Mouse (Mus musculus): ENCODE data around the gene Spag4. TPM values are rescaled to one million over a fixed set of nuclear protein-coding genes. Genes with fewer than 3 reads are reported as not detected.
A peak's percentile ranks its signal among the peaks of the same experiment; 100 is the strongest.

Spag4 gene
- polyA plus RNA-seq (2014; fragmentation: Nextera tagmentation; extraction: Ambion mirVana) = 5.9 and 6.2 TPM in 2 replicates

DNA sequence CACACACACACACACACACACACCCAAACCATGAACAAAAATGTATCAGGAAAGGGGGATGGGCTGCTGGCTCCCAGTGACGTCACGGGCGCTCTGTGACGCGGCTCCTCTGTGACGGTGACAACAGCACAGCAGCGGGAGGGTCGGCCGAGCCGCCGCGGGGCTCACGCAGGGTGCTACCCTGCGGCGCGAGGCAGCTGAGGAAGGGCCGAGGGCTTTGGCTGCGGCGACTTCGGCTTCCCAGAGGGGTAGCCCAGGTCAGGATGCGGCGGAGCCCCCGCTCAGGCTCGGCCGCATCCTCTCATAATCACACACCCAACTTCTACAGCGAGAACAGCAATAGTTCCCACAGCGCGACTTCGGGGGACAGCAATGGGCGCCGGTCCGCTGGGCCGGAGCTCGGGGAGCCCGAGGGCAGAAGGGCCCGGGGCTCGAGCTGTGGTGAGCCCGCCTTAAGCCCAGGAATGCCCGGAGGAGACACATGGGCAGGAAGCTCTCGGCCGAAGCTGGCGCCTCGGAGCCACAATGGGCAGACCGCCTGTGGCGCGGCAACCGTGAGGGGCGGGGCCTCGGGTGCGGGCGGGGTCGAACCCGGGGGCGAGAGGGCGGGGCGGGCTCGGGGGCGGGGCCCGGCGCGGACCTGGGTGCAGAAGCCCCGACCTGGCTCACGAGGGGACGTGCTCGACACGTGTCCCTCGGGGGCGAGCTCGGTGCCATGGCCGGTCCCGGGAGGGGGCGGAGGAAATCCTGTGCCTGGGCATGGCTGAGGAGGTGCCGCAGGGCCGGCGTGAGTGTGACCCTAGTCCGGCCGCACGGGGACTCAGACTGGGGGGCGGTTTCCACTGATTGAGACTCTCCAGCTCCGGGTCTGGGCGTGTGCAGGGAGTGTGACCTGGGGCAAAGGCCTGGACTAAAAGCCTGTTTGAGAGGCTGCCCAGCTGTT lies at the start of gene Spag4:
TSS of gene Spag4 (plus strand) at position 77 of the 943 bp plus-strand sequence.
- Histone ChIP-seq H3K27me3 (ENCODE audit: control insufficient read depth, insufficient read depth, low read length) (no peaks in the 10 kb centered on the region), H3K36me3 (ENCODE audit: control insufficient read depth, insufficient read depth, low read length) (peaks cover 10% of the 10 kb centered on the region; the same call in 1 of the 2 replicates), H3K9me3 (ENCODE audit: control insufficient read depth, low read length) (no peaks in the 10 kb centered on the region), H3K9ac (ENCODE audit: low read length) (peak within 1 kb of the TSS; percentile 90), H3K27ac (ENCODE audit: low read depth, low read length) (peak within 1 kb of the TSS; percentile 65), H3K4me3 (ENCODE audit: low read depth, low read length) (peak within 1 kb of the TSS; percentile 73), H3K4me2 (peak within 1 kb of the TSS; percentile 94), H3K4me1 (ENCODE audit: control insufficient read depth, insufficient read depth, low read length) (peaks cover 7% of the 10 kb centered on the region)
- WGBS = under 1% methylated on average over 81 of the region's 81 CpGs
- ATAC-seq (ENCODE audit: low FRiP score) = peak; percentile 85
- DNase-seq (ENCODE audit: low spot score, missing footprints) = peak; percentile 99

DNA sequence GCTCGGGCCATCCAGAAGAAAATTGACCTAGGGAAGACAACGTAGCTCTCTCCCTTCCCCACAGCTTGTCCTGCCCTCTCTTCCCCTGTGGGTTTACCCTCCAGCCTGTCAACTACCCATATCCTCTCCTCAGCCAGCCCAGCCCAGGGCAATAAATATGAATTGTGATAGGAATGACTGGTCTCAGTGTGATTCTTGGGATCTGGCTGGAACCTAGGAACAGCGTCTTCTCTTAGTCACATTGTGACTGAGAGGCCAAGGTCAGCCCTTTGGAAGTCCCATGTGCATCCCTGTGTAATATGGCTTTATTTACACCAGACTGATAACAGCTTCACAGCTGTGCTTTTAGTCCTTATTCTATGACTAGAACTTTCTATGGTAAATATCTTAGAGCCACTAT lies 46.9 kb upstream of the Spag4 start:
- ATAC-seq (ENCODE audit: low FRiP score) = no peak
- H3K4me1 ChIP-seq (ENCODE audit: control insufficient read depth, insufficient read depth, low read length) = no peaks in the 10 kb centered on the region
- no peak for DNase-seq (ENCODE audit: low spot score, missing footprints)
- H3K27ac ChIP-seq (ENCODE audit: low read depth, low read length) = no peak overlapping the region
- no peaks in the 10 kb centered on the region for H3K27me3 ChIP-seq (ENCODE audit: control insufficient read depth, insufficient read depth, low read length)
- no peak overlapping the region for H3K4me2 ChIP-seq
- no peak overlapping the region for H3K9ac ChIP-seq (ENCODE audit: low read length)
- 91% methylated on average over 3 of the region's 3 CpGs for WGBS
- H3K9me3 ChIP-seq (ENCODE audit: control insufficient read depth, low read length) = no peaks in the 10 kb centered on the region
- H3K36me3 ChIP-seq (ENCODE audit: control insufficient read depth, insufficient read depth, low read length) = peaks cover 27% of the 10 kb centered on the region
- H3K4me3 ChIP-seq (ENCODE audit: low read depth, low read length) = no peak overlapping the region

DNA sequence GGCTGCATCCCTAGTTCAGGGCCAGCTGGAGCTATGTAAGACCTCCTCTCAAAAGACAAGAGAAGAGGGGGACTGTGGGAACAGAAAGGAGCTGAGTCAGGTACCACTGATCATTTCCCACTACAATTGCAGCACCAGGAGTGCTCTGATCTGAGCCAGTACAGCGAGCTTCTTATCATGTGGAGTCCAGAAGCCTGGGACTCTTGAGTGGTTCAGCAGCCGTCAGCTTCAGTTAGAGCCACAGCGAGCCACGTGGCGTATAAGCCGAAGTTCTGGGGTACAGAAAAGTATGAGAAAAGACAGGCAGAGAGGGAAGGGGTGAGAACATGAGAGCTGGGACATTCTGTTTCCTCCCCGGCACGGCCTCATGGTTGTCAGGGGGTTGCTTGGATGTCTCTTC lies 43.8 kb upstream of the Spag4 start:
- no peak for ATAC-seq (ENCODE audit: low FRiP score)
- H3K9me3 ChIP-seq (ENCODE audit: control insufficient read depth, low read length) = no peaks in the 10 kb centered on the region
- WGBS = 94% methylated on average over 8 of the region's 8 CpGs

DNA sequence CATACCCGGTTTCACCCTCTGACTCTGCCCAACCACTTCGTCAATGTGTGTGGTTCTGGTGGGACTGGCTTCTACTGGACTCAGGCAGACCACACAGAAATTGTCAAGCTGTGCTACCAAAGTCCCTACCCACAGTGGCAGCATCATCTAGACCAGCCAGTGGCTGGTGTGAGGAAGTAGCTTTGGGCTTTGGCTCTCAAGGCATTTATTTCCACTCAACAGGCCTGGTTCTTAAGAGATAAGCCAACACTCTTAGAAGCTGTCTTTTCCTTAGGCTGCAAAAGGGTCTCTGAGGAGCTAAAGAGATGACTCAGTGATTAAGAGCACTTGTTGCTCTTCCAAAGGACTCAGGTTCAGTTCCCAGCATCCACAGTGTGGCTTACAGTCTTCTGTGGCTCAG lies 43.2 kb upstream of the Spag4 start:
- no peaks in the 10 kb centered on the region for H3K27me3 ChIP-seq (ENCODE audit: control insufficient read depth, insufficient read depth, low read length)
- no peaks in the 10 kb centered on the region for H3K9me3 ChIP-seq (ENCODE audit: control insufficient read depth, low read length)
- H3K27ac ChIP-seq (ENCODE audit: low read depth, low read length) = no peak overlapping the region
- no peaks in the 10 kb centered on the region for H3K4me1 ChIP-seq (ENCODE audit: control insufficient read depth, insufficient read depth, low read length)
- ATAC-seq (ENCODE audit: low FRiP score) (no peak), DNase-seq (ENCODE audit: low spot score, missing footprints) (no peak)
- peaks cover 5% of the 10 kb centered on the region; the same call in 1 of the 2 replicates for H3K36me3 ChIP-seq (ENCODE audit: control insufficient read depth, insufficient read depth, low read length)
- H3K4me2 ChIP-seq = no peak overlapping the region
- 84% methylated on average over 2 of the region's 2 CpGs for WGBS
- no peak overlapping the region for H3K9ac ChIP-seq (ENCODE audit: low read length)
- no peak overlapping the region for H3K4me3 ChIP-seq (ENCODE audit: low read depth, low read length)

More for the DNA sequence above, 43.8 kb upstream of the Spag4 start:
- Histone ChIP-seq H3K4me3 (ENCODE audit: low read depth, low read length) (no peak overlapping the region), H3K27ac (ENCODE audit: low read depth, low read length) (no peak overlapping the region), H3K4me2 (no peak overlapping the region), H3K36me3 (ENCODE audit: control insufficient read depth, insufficient read depth, low read length) (peaks cover 6% of the 10 kb centered on the region), H3K4me1 (ENCODE audit: control insufficient read depth, insufficient read depth, low read length) (no peaks in the 10 kb centered on the region), H3K9ac (ENCODE audit: low read length) (no peak overlapping the region), H3K27me3 (ENCODE audit: control insufficient read depth, insufficient read depth, low read length) (no peaks in the 10 kb centered on the region)
- DNase-seq (ENCODE audit: low spot score, missing footprints) = no peak

DNA sequence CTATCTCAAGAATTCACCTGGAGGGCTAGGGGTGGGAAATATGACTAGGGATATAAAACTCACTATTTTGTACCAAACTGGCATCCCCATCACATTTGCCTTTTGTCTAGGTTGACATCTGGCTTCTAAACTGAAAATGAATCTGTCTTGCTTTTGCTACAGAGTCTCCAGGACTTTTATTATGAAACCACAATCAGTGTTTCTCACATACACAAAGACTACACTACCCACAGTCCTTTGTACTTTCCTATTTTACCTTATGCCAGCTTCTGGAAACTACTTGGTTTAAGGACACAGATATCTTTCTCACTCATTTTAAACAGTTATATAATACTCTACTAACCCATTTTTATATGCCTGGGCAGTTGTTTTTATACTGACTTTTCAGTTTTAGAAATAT lies 39.5 kb upstream of the Spag4 start:
- no peak for ATAC-seq (ENCODE audit: low FRiP score)

DNA sequence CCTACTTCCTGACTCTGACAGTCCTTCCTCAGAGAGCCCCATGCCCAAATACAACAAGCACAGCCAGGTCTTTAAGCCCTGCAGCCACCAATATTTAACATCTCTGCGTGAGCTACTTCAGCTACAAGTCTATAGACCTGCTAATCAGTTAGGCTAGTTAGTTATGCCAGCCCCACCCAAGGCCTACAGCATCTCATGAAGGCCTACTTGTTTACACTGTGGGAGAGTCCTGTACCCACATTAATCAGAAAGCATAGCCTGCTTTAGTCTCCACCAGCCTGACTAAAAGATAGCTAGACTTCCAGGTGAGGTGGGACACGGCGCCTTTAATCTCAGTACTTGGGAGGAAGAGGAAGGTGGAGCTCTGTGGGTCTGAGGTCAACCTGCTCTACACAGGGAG lies 25.6 kb upstream of the Spag4 start:
- DNase-seq (ENCODE audit: low spot score, missing footprints) (no peak), ATAC-seq (ENCODE audit: low FRiP score) (no peak)
- H3K4me3 ChIP-seq (ENCODE audit: low read depth, low read length) = no peak overlapping the region
- no peaks in the 10 kb centered on the region for H3K27me3 ChIP-seq (ENCODE audit: control insufficient read depth, insufficient read depth, low read length)
- WGBS = 87% methylated on average over 3 of the region's 3 CpGs
- no peaks in the 10 kb centered on the region for H3K36me3 ChIP-seq (ENCODE audit: control insufficient read depth, insufficient read depth, low read length)
- no peak overlapping the region for H3K4me2 ChIP-seq
- H3K27ac ChIP-seq (ENCODE audit: low read depth, low read length) = no peak overlapping the region
- no peaks in the 10 kb centered on the region for H3K4me1 ChIP-seq (ENCODE audit: control insufficient read depth, insufficient read depth, low read length)
- no peaks in the 10 kb centered on the region for H3K9me3 ChIP-seq (ENCODE audit: control insufficient read depth, low read length)
- no peak overlapping the region for H3K9ac ChIP-seq (ENCODE audit: low read length)

More for the DNA sequence above, 39.5 kb upstream of the Spag4 start:
- no peak for DNase-seq (ENCODE audit: low spot score, missing footprints)
- H3K27me3 ChIP-seq (ENCODE audit: control insufficient read depth, insufficient read depth, low read length) = no peaks in the 10 kb centered on the region
- H3K4me1 ChIP-seq (ENCODE audit: control insufficient read depth, insufficient read depth, low read length) = no peaks in the 10 kb centered on the region
- H3K9ac ChIP-seq (ENCODE audit: low read length) = no peak overlapping the region
- no peak overlapping the region for H3K4me3 ChIP-seq (ENCODE audit: low read depth, low read length)
- no peak overlapping the region for H3K4me2 ChIP-seq
- no peaks in the 10 kb centered on the region for H3K9me3 ChIP-seq (ENCODE audit: control insufficient read depth, low read length)
- no peaks in the 10 kb centered on the region for H3K36me3 ChIP-seq (ENCODE audit: control insufficient read depth, insufficient read depth, low read length)
- H3K27ac ChIP-seq (ENCODE audit: low read depth, low read length) = no peak overlapping the region

DNA sequence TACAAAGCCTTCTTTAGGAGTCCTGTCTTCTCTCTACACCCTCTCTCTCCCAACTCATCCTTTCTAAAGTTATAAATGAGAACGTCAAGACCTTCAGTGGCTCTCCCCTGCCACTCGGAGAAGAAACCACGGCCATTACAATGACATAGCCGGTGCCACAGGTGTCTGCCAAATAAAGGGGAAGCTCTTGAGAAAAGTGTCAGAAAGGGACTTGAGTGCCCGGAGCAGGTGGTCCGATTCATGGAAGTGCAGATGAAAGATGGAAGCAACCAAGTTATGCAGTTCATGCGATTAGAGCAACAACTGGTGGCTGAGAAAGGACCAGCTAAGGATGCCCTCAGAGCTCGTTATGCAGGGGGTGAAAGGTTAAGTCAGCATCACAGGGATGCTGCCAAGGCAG lies 22.1 kb upstream of the Spag4 start:
- no peak overlapping the region for H3K27ac ChIP-seq (ENCODE audit: low read depth, low read length)
- no peaks in the 10 kb centered on the region for H3K27me3 ChIP-seq (ENCODE audit: control insufficient read depth, insufficient read depth, low read length)
- no peaks in the 10 kb centered on the region for H3K36me3 ChIP-seq (ENCODE audit: control insufficient read depth, insufficient read depth, low read length)
- 85% methylated on average over 8 of the region's 8 CpGs for WGBS
- no peak overlapping the region for H3K9ac ChIP-seq (ENCODE audit: low read length)
- no peaks in the 10 kb centered on the region for H3K9me3 ChIP-seq (ENCODE audit: control insufficient read depth, low read length)
- no peak for ATAC-seq (ENCODE audit: low FRiP score)
- no peak overlapping the region for H3K4me3 ChIP-seq (ENCODE audit: low read depth, low read length)
- H3K4me2 ChIP-seq = no peak overlapping the region
- H3K4me1 ChIP-seq (ENCODE audit: control insufficient read depth, insufficient read depth, low read length) = no peaks in the 10 kb centered on the region
- peak; percentile 64 for DNase-seq (ENCODE audit: low spot score, missing footprints)

DNA sequence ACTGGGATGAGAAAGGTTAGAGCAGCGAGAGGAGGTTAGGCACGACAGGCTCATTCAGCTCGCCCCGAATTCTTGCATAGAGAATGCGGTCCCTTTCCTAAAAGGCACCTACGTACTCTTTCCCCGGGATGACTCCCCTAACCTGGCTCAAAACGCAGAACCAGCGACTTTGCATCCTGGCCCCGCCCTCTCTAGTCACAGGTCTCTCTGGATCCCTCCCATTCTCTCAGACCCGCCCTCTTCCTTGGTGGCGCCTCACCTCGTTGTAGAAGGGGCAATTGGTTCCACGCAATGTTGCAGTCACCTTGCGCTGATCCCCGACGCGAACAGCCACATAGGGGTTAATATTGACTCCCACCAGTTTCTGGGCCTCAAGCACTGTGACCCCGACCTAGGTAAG lies 17.0 kb upstream of the Spag4 start:
- no peak overlapping the region for H3K4me3 ChIP-seq (ENCODE audit: low read depth, low read length)
- no peaks in the 10 kb centered on the region for H3K36me3 ChIP-seq (ENCODE audit: control insufficient read depth, insufficient read depth, low read length)
- DNase-seq (ENCODE audit: low spot score, missing footprints) = no peak
- no peak for ATAC-seq (ENCODE audit: low FRiP score)
- H3K9me3 ChIP-seq (ENCODE audit: control insufficient read depth, low read length) = no peaks in the 10 kb centered on the region
- H3K27ac ChIP-seq (ENCODE audit: low read depth, low read length) = no peak overlapping the region
- WGBS = 7% methylated on average over 19 of the region's 19 CpGs
- H3K27me3 ChIP-seq (ENCODE audit: control insufficient read depth, insufficient read depth, low read length) = no peaks in the 10 kb centered on the region
- H3K4me2 ChIP-seq = no peak overlapping the region
- H3K9ac ChIP-seq (ENCODE audit: low read length) = no peak overlapping the region
- no peaks in the 10 kb centered on the region for H3K4me1 ChIP-seq (ENCODE audit: control insufficient read depth, insufficient read depth, low read length)

DNA sequence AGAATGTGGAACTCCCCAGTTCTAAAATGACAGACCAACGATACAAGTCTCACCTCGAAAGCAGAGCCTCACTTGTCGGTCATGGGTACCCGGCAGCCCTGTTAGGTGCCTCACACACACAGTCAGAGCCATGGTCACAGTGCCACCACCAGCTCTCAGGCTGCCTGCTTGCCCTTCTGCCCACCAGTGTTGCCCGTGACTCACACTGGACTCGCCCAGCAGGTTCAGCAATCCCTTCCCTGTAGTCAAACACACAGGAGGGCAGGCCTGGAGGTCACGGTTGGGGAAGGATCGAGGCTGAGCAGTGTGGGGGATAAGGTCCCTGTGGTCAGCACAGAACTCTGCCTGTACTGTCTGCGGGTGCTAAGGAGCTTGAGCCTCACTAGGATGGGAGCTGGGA lies 12.2 kb upstream of the Spag4 start, which contains the start of gene Fer1l4:
TSS of gene Fer1l4 (minus strand) at position 132 of the 400 bp plus-strand sequence.
- H3K9ac ChIP-seq (ENCODE audit: low read length) = no peak within 1 kb of the TSS
- ATAC-seq (ENCODE audit: low FRiP score) = no peak
- no peaks in the 10 kb centered on the region for H3K4me1 ChIP-seq (ENCODE audit: control insufficient read depth, insufficient read depth, low read length)
- no peak within 1 kb of the TSS for H3K27ac ChIP-seq (ENCODE audit: low read depth, low read length)
- no peak for DNase-seq (ENCODE audit: low spot score, missing footprints)
- no peaks in the 10 kb centered on the region for H3K9me3 ChIP-seq (ENCODE audit: control insufficient read depth, low read length)
- H3K4me2 ChIP-seq = no peak within 1 kb of the TSS
- no peak within 1 kb of the TSS for H3K4me3 ChIP-seq (ENCODE audit: low read depth, low read length)
- WGBS = 85% methylated on average over 9 of the region's 9 CpGs
- H3K27me3 ChIP-seq (ENCODE audit: control insufficient read depth, insufficient read depth, low read length) = no peaks in the 10 kb centered on the region
- no peaks in the 10 kb centered on the region for H3K36me3 ChIP-seq (ENCODE audit: control insufficient read depth, insufficient read depth, low read length)

Data from midbrain, embryonic 11.5 days (tissue).